Mouse (Mus musculus) adrenal gland (tissue): ENCODE measurements around the gene Apbb2.

Experiments
- intact Hi-C: fragments of 180-260 bp; cut with DNase I; formaldehyde crosslinking; loops from one replicate; pipeline ENCODE4 v1.15.1; 2025

Gene Apbb2

GRCm38 (mm10) chr5:66494651-66495050 is 123.9 kb downstream of the Apbb2 start:
- intact Hi-C loops, result no loop called here

GRCm38 (mm10) chr5:66492563-66492960 is 126.0 kb downstream of the Apbb2 start:
- intact Hi-C loops, result no loop called here

GRCm38 (mm10) chr5:66491907-66492562 is 126.5 kb downstream of the Apbb2 start:
- intact Hi-C loops, result no loop called here

- intact Hi-C loops, result no loop called here
Observed at GRCm38 (mm10) chr5:66486028-66486427, 132.6 kb downstream of the Apbb2 start.

- intact Hi-C loops, result no loop called here
Observed at GRCm38 (mm10) chr5:66476266-66476665, 142.3 kb downstream of the Apbb2 start.

GRCm38 (mm10) chr5:66475824-66476223 is 142.8 kb downstream of the Apbb2 start:
- intact Hi-C loops, result no loop called here

GRCm38 (mm10) chr5:66474153-66474552 is 144.4 kb downstream of the Apbb2 start:
- intact Hi-C loops, result no loop called here

- intact Hi-C loops, result no loop called here
Observed at GRCm38 (mm10) chr5:66473599-66473998, 145.0 kb downstream of the Apbb2 start.

- intact Hi-C loops, result no loop called here
Observed at GRCm38 (mm10) chr5:66470837-66471236, 147.7 kb downstream of the Apbb2 start.

GRCm38 (mm10) chr5:66469685-66470084 is 148.9 kb downstream of the Apbb2 start:
- intact Hi-C loops, result no loop called here

GRCm38 (mm10) chr5:66468331-66469001 is 150.1 kb downstream of the Apbb2 start:
- intact Hi-C loops, result no loop called here

GRCm38 (mm10) chr5:66462665-66463064 is 155.9 kb downstream of the Apbb2 start:
- intact Hi-C loops, result no loop called here

GRCm38 (mm10) chr5:66458851-66459250 is 159.7 kb downstream of the Apbb2 start:
- intact Hi-C loops, result no loop called here

- intact Hi-C loops, result no loop called here
Observed at GRCm38 (mm10) chr5:66455271-66455670, 163.3 kb downstream of the Apbb2 start.

GRCm38 (mm10) chr5:66454826-66455225 is 163.8 kb downstream of the Apbb2 start:
- intact Hi-C loops, result no loop called here

GRCm38 (mm10) chr5:66453106-66453505 is 165.5 kb downstream of the Apbb2 start:
- intact Hi-C loops, result no loop called here

- intact Hi-C loops, result no loop called here
Observed at GRCm38 (mm10) chr5:66451561-66451960, 167.0 kb downstream of the Apbb2 start.

GRCm38 (mm10) chr5:66445497-66445896 is 173.1 kb downstream of the Apbb2 start:
- intact Hi-C loops, result no loop called here

GRCm38 (mm10) chr5:66442260-66442659 is 176.3 kb downstream of the Apbb2 start:
- intact Hi-C loops, result no loop called here

- intact Hi-C loops, result no loop called here
Observed at GRCm38 (mm10) chr5:66436791-66437246, 181.8 kb downstream of the Apbb2 start.

GRCm38 (mm10) chr5:66435158-66435557 is 183.4 kb downstream of the Apbb2 start:
- intact Hi-C loops, result no loop called here

- intact Hi-C loops, result loop anchor here (10.0 kb wide), 1 partner anchor 106 kb away; no protein-coding TSS in a partner anchor
Observed at GRCm38 (mm10) chr5:66429076-66429475, 189.5 kb downstream of the Apbb2 start.

- intact Hi-C loops, result loop anchor here (10.0 kb wide), 1 partner anchor 107 kb away; no protein-coding TSS in a partner anchor
Observed at GRCm38 (mm10) chr5:66428071-66428470, 190.5 kb downstream of the Apbb2 start.
